Mouse (Mus musculus) forebrain, embryonic 10.5 days (tissue): ENCODE measurements around the gene Dyrk1a. TPM values are rescaled to one million over a fixed set of nuclear protein-coding genes. Genes with fewer than 3 reads are reported as not detected.

ENCODE experiments used
- DNase-seq: peaks from one replicate; pipeline ENCODE4 v3.0.0-alpha.2; 2017; ENCODE audit warnings: low spot score; ENCODE audit errors: extremely low spot score
- H3K27ac ChIP-seq: fragments of 300-500 bp; sonication (generic); 2 replicates; pipeline ENCODE4 v1.5.1; 2016; ENCODE audit warnings: mild to moderate bottlenecking
- H3K27me3 ChIP-seq: fragments of 300-500 bp; sonication (generic); 2 replicates; pipeline ENCODE4 v1.6.1; 2016; ENCODE audit warnings: mild to moderate bottlenecking; ENCODE audit not compliant: poor library complexity, severe bottlenecking
- H3K36me3 ChIP-seq: fragments of 300-500 bp; sonication (generic); replicated peaks from 2 replicates; pipeline ENCODE4 v1.6.1; 2016; ENCODE audit warnings: mild to moderate bottlenecking, moderate library complexity
- H3K4me1 ChIP-seq: fragments of 300-500 bp; sonication (generic); 2 replicates; pipeline ENCODE4 v1.6.1; 2016
- H3K4me3 ChIP-seq: fragments of 300-500 bp; sonication (generic); 2 replicates; pipeline ENCODE4 v1.5.1; 2016; ENCODE audit warnings: mild to moderate bottlenecking, moderate library complexity
- H3K9me3 ChIP-seq: fragments of 300-500 bp; sonication (generic); 2 replicates; pipeline ENCODE4 v1.6.1; 2016; ENCODE audit warnings: mild to moderate bottlenecking, moderate library complexity
- WGBS: fragments of 180-500 bp; shearing (Covaris S2); methylation state at CpG from one replicate; pipeline ENCODE4 v1.1.7; 2016; 5-methylcytosine and 5-hydroxymethylcytosine counted together
- polyA plus RNA-seq: library from polyadenylated mRNA; unstranded; fragments of >200 nt; fragmentation: Nextera tagmentation; extraction: Ambion mirVana; gene quantifications from 2 replicates; pipeline ENCODE4 v1.2.1, GENCODE M21; 2016

The Dyrk1a gene
- polyA plus RNA-seq = 9.1 TPM in 2 replicates

DNA sequence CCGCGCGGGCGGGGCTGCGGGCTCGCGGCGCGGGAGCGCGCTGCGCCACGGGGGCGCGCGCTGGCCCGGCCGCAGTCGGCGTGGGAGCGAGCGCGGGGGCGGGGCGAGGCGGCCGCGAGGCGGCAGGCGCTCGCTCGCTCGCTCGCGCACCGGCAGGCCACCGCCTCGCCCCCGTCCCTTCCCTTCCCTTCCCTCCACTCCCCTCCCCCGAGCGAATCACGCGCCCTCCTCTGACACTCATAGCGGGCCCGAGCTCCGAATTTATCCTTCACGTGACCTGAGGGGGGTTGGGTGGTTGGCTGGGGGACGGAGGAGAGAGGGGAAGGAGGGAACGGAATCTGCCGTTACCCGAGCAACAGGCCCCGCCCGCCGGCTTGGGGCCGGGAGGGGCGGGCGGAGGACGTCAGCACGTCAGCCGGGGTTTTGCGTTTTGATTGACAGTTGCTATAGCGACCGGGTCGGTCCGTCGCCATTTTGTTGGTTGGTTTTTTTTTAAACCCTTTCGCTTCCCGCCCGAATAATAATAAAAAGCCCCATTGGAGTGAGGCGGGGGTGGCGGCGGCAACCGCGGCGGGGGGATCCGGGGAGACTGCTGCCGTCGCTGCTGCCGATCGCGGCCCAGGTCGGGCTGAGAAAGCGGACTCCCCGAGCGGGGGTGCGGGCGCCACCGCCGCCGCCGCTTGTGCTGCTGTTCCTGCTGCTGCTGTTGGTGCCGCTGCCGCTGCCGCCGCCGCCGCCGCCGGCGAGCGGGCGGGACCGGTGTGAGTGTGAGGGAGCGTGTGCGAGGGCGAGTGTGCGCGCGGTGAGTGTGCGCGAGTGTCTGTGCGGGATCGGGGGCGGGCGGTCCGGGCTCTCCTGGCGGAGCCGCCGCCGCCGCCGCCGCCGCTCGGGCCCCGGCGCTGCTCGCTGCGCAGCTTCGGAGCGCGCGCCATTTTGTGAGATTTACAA, at the start of gene Dyrk1a:
Dyrk1a (plus strand) TSS at position 782 of the 948 bp plus-strand sequence.
- WGBS = under 1% methylated on average over 118 of the region's 133 CpGs
- Histone ChIP-seq H3K27me3 (no peaks in the 10 kb centered on the region), H3K4me1 (peaks cover 37% of the 10 kb centered on the region), H3K9me3 (no peaks in the 10 kb centered on the region), H3K4me3 (peak within 1 kb of the TSS; percentile 95), H3K27ac (peak within 1 kb of the TSS; percentile 99), H3K36me3 (no peaks in the 10 kb centered on the region)
- peak; percentile 98 for DNase-seq

DNA sequence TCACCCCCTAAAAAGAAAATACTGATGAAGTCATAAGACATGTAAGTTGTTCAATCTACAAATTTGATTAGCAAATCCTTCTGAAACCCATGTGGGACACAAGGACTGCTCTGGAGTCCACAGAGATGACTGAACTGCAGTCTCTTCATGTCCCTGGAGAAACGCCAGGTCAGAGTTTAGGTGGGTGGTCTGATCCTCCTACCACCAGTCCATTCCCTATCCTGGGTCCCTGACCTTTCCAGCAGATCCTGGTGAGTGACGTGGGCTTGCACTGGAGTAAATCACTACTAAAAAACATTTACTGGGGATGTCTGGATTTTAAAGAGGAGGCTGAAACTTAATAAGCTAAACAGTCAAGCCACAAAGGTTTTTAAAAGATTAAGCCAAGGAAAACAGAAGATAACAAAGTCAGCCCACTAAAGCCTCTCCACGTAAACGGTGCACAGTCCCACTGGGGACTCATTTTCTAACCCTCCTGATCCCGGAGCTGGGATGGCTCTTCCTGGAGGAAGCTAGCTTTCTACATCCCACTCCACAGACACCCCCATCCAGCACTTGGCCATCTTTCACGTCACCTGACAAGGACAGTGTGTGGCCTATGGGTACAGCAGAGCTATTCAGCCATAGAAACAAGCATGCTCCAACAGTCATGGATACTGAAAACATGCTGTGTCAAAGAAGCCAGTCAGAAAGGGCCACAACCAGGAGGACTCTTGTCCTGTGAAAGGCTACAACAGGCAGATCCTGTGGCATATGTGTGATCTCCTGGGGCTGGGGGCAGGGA, 46.0 kb upstream of the Dyrk1a start:
- Histone ChIP-seq H3K27ac (no peak overlapping the region), H3K4me1 (peaks cover 30% of the 10 kb centered on the region), H3K36me3 (peaks cover 4% of the 10 kb centered on the region; the same call in 1 of the 2 replicates), H3K27me3 (no peaks in the 10 kb centered on the region), H3K9me3 (no peaks in the 10 kb centered on the region), H3K4me3 (no peak overlapping the region)
- WGBS = 78% methylated on average over 6 of the region's 6 CpGs
- DNase-seq = no peak

DNA sequence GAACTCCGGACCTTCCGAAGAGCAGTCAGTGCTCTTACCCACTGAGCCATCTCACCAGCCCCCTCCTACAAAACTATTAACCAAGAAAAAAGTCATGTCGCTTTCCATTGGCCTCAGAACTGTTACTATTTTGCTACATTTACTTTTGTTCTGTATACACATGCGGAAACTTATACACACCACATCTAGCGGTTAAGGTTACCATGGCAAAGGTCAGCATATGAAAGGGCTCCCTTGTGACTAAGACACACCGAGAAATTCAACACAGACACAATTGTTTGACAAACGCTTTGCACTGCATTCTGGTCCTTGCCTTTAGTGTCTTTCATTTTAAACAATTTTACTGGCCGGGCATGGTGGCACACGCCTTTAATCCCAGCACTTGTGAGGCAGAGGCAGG, 45.1 kb upstream of the Dyrk1a start:
- 86% methylated on average over 9 of the region's 9 CpGs for WGBS
- H3K36me3 ChIP-seq = no peaks in the 10 kb centered on the region; the same call in 1 of the 2 replicates
- no peaks in the 10 kb centered on the region for H3K9me3 ChIP-seq
- H3K4me1 ChIP-seq = peaks cover 30% of the 10 kb centered on the region
- no peak overlapping the region for H3K27ac ChIP-seq
- no peak for DNase-seq
- H3K4me3 ChIP-seq = peak overlapping the region; percentile 91
- no peaks in the 10 kb centered on the region for H3K27me3 ChIP-seq

DNA sequence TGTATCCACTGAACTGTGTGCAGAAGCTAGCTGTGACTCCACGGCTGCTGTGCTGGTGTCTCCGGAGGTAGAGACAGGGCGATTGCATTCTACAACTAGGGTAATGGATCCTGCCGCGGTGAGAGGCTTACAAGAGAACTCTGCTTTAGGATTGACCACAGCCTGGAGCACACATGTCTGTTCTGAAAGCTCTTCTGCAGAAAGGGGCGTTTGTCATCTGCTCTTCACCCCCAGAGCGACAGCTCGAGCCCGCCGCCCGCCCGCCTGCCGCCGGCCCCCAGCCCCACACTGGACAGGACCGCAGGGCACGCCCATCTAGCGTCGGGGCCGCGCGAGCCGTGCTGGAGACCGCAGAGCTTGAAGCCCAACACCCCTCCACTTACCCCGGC, 43.9 kb upstream of the Dyrk1a start:
- H3K4me3 ChIP-seq = peak overlapping the region; percentile 91
- H3K27me3 ChIP-seq = no peaks in the 10 kb centered on the region
- WGBS = under 1% methylated on average over 24 of the region's 24 CpGs
- DNase-seq = no peak
- H3K4me1 ChIP-seq = peaks cover 30% of the 10 kb centered on the region
- H3K36me3 ChIP-seq = no peaks in the 10 kb centered on the region; the same call in 1 of the 2 replicates
- peak overlapping the region; percentile 88 for H3K27ac ChIP-seq
- H3K9me3 ChIP-seq = no peaks in the 10 kb centered on the region

DNA sequence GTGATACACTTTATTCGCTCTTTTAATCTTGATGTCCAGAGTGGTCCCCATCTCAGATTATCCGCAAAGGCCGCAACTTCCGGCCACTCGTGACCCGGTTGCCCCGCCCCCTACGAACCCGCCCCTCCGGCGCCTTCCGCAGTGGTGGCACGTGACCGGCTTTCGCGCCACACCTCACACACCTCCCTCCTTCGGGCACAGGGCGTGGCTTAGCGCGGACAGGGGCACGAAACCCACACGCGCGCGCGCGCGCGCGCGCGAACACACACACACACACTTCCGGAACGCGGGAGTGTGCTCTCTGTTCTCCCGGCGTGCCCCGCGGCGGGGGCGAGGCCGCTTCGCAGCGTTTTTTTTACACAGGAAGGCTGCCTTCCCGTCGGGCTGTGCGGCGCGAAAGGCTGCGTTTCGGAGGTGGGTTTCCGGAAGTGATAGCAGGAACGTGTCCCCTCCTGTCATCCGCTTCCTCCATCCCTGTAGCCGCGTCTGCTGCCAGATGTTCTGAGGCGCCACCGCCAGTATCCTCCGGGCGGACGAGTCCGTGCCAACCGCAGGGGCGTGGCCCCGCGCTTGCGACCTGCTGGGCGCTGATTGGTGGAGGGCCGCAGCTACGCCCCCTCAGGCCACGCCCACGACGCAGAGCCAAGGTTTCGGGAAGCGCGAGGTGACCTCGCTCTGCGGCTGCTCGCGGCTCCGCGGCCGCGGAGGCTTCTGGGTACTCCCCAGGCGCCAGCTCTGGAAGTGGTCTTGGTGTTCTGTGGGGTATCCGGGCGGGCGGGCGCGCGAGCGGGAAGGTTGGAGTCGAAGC, 43.3 kb upstream of the Dyrk1a start, which contains the start of gene Vps26c:
Vps26c (minus strand) TSS at position 487 of the 808 bp plus-strand sequence.
- Histone ChIP-seq H3K4me1 (peaks cover 30% of the 10 kb centered on the region), H3K36me3 (no peaks in the 10 kb centered on the region; the same call in 1 of the 2 replicates), H3K9me3 (no peaks in the 10 kb centered on the region), H3K27me3 (no peaks in the 10 kb centered on the region), H3K4me3 (peak within 1 kb of the TSS; percentile 91), H3K27ac (peak within 1 kb of the TSS; percentile 88)
- DNase-seq = peak; percentile 95
- WGBS = under 1% methylated on average over 93 of the region's 93 CpGs

DNA sequence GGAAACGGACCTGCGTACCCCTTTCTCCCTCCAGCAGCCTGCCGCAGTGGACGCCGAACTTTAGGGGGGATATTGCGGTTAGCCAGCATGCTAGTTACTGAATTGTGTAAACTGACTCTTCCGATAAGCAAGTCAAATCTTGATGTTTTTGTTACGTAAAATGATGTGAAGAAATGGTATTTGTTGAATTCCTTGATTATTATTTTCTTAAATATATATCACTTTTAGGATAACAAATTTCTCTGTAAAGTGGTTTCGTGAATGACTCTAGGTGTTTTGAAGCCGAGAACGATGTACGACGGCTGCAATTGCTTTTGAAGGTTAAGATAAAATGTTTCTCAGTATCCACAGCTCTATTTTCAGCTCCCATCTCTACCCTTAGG, 42.7 kb upstream of the Dyrk1a start:
- no peak for DNase-seq
- 10% methylated on average over 13 of the region's 13 CpGs for WGBS

DNA sequence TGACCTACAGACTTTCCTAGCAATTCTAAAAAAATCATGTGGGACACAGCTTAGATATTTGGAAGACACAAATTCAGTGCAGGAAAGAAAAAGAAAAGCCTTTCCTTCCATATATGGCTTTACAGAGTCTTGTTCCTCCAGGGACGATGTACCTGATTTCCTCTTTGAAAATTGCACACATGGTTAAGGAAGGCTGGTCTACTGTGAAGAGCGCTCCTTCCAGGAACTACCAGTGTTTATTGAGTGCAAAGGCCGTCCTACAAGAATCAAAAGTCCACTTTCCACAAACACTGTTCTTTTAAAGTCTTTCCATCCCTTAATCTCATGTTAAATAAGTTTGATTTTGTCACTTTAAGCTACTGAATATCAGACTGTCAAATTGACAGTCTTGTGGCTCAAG, 42.3 kb upstream of the Dyrk1a start:
- Histone ChIP-seq H3K4me1 (peaks cover 30% of the 10 kb centered on the region), H3K36me3 (no peaks in the 10 kb centered on the region; the same call in 1 of the 2 replicates), H3K9me3 (no peaks in the 10 kb centered on the region), H3K27ac (peak overlapping the region; percentile 88), H3K4me3 (peak overlapping the region; percentile 91), H3K27me3 (no peaks in the 10 kb centered on the region)
- WGBS = 73% methylated on average over 3 of the region's 3 CpGs
- DNase-seq = no peak

More for the DNA sequence above, 42.7 kb upstream of the Dyrk1a start:
- Histone ChIP-seq H3K4me3 (peak overlapping the region; percentile 91), H3K27ac (peak overlapping the region; percentile 88), H3K4me1 (peaks cover 30% of the 10 kb centered on the region), H3K36me3 (no peaks in the 10 kb centered on the region; the same call in 1 of the 2 replicates), H3K27me3 (no peaks in the 10 kb centered on the region), H3K9me3 (no peaks in the 10 kb centered on the region)

DNA sequence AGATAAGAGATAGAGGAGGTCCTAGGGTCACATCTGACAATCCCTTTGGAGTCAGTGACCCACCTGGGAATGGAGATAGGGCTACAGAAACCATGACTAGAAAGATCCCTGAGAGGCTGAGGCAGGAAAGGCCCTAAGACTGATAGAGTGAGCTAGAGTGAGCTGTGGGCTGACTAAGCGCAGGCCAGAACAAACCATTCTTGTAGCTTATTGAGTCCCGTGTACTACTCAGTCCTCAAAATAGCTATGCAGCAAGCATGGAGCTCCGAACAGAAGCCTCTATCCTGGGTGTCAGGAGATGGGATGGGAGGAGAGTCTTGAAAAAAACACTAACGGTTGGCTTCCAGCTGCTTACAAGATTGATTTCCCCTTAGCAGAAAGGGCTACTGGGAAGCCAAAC, 38.5 kb upstream of the Dyrk1a start:
- no peaks in the 10 kb centered on the region for H3K27me3 ChIP-seq
- H3K27ac ChIP-seq = no peak overlapping the region
- DNase-seq = no peak
- no peak overlapping the region for H3K4me3 ChIP-seq
- no peaks in the 10 kb centered on the region for H3K9me3 ChIP-seq
- whole genome bisulfite sequencing = 88% methylated on average over 4 of the region's 4 CpGs
- no peaks in the 10 kb centered on the region; the same call in 1 of the 2 replicates for H3K36me3 ChIP-seq
- H3K4me1 ChIP-seq = peaks cover 9% of the 10 kb centered on the region

DNA sequence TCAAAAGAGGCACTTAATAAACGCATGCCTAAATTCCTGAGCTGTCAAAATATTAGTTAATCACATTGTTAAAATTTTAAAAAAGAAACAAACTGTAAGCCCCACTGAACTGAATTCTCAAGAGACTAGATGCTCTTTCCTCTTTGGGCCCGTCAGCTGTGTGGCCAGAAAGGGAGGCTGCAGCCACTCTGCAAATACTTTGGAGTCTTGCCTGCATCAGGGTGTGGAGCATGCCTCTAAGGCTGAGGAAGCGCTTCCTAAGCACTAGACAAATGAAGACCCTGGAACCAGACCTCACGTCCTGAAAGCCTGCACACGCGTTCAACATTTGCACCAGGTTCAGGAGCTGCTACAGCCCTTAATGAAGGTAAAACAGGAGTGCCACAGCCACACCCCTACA, 36.1 kb upstream of the Dyrk1a start:
- H3K36me3 ChIP-seq = no peaks in the 10 kb centered on the region
- DNase-seq = no peak
- 85% methylated on average over 6 of the region's 6 CpGs for WGBS
- no peaks in the 10 kb centered on the region for H3K9me3 ChIP-seq
- H3K4me3 ChIP-seq = no peak overlapping the region
- H3K27ac ChIP-seq = no peak overlapping the region
- H3K4me1 ChIP-seq = no peaks in the 10 kb centered on the region
- no peaks in the 10 kb centered on the region for H3K27me3 ChIP-seq

DNA sequence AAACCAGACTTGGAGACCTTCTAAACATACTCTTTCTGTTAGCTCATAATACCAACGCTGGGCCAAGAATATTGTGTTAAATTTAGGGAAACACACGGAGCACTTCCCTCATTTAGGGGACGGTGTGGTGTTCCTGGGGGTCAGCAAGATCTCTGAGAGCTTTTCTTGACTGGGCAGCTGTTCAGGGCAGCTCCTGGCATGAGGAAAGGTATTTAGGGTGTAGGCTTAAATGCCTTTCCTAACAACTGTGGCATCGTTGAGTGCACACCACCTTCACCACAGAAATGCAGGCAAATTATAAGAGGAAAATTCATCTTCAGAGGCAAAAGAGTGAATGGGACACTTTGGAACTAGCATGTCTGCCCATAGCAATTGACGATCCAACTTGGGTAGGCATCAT, 34.1 kb upstream of the Dyrk1a start:
- H3K4me3 ChIP-seq = no peak overlapping the region
- H3K27me3 ChIP-seq = no peaks in the 10 kb centered on the region
- no peak for DNase-seq
- H3K36me3 ChIP-seq = no peaks in the 10 kb centered on the region
- no peaks in the 10 kb centered on the region for H3K4me1 ChIP-seq
- 88% methylated on average over 5 of the region's 5 CpGs for WGBS
- H3K27ac ChIP-seq = no peak overlapping the region
- no peaks in the 10 kb centered on the region for H3K9me3 ChIP-seq

DNA sequence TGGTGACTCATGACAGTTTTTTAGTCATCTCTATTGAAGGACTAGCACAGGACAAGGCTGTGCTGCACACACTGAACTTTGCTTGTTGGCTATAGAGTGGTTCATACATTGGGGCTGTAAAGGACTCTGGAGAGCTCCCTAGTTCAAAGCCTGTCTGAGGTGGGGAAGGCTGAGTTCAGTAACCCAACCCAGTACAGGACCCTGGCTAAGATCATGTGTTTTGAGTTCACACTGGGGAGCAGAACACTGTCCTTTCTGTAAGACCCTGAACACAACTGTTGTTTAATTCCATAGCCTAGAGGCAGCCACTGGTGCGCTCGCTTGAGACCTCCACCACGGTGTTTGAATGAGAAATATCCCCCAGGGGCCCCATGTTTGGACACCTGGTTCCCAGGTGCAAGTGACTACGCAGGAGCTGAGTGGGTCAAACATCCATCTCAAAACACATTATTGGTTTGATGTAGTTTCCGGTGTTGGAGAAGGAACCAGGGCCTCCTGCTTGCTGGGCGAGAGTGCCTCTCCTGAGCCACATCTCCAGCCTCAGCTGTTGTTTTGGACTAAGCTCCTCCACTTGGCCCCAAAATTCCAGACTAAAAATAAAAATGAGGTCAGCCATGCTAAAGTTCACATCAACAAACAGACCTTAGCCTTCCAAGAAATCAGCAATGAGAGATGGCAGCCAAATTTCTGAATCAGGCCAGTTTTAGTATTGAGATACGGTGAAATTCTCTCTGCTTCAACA, 33.2 kb upstream of the Dyrk1a start:
- DNase-seq = no peak
- Histone ChIP-seq H3K27ac (no peak overlapping the region), H3K9me3 (no peaks in the 10 kb centered on the region), H3K4me1 (no peaks in the 10 kb centered on the region), H3K27me3 (no peaks in the 10 kb centered on the region), H3K4me3 (no peak overlapping the region), H3K36me3 (no peaks in the 10 kb centered on the region)
- 84% methylated on average over 7 of the region's 7 CpGs for WGBS
